Mouse (Mus musculus) midbrain, embryonic 11.5 days (tissue): ENCODE measurements around the gene Strbp. TPM values are rescaled to one million over a fixed set of nuclear protein-coding genes. Genes with fewer than 3 reads are reported as not detected.
A peak's percentile ranks its signal among the peaks of the same experiment; 100 is the strongest.

Experiments used
- microRNA-seq: library from miRNA; unstranded; fragments of <30 nt; microRNA quantifications from one replicate; pipeline ENCODE4, GENCODE M21; 2017
- polyA plus RNA-seq: library from polyadenylated mRNA; unstranded; fragments of >200 nt; fragmentation: Nextera tagmentation; extraction: Ambion mirVana; gene quantifications from 2 replicates; pipeline ENCODE4 v1.2.1, GENCODE M21; 2014

The Strbp gene
- polyA plus RNA-seq, 1 experiment from 2014 or later: 105 TPM

Small RNAs within 50 kb of the gene (microRNA-seq; reads per million reads assigned to microRNA genes)
- 2.5 reads per million, percentile 9 among the genes with 10 or more reads in this experiment for gene Mir5128

Other genes starting within 250 kb of the Strbp start
- 1.9 and 2.1 TPM in 2 replicates for gene Gpr21, start 187.5 kb downstream of the Strbp start, polyA plus RNA-seq
- 10.9 and 14.6 TPM in 2 replicates for gene Crb2, start 72.4 kb upstream of the Strbp start, polyA plus RNA-seq